Mouse (Mus musculus): ENCODE results near the gene Nme1. TPM values are rescaled to one million over a fixed set of nuclear protein-coding genes. Genes with fewer than 3 reads are reported as not detected.

The Nme1 gene
- total and polyA plus RNA-seq, 2 experiments from 2014 or later, result 60.0 to 361 TPM

- 94% methylated on average over 3 of the region's 3 CpGs for WGBS
- ATAC-seq, result no peak
Observed at GRCm38 (mm10) chr11:93984619-93985018, 16.3 kb upstream of the Nme1 start.

GRCm38 (mm10) chr11:93979502-93980049 is 11.3 kb upstream of the Nme1 start:
- Histone ChIP-seq H3K9ac (no peak overlapping the region), H3K36me3 (ENCODE audit: insufficient read depth) (no peaks in the 10 kb centered on the region), H3K27me3 (ENCODE audit: insufficient read depth, low read length) (no peaks in the 10 kb centered on the region), H3K4me1 (ENCODE audit: insufficient read depth) (no peaks in the 10 kb centered on the region), H3K4me3 (ENCODE audit: low read depth, low read length) (no peak overlapping the region), H3K9me3 (ENCODE audit: low read length) (no peaks in the 10 kb centered on the region), H3K27ac (ENCODE audit: low read depth, low read length) (no peak overlapping the region), H3K4me2 (ENCODE audit: low read depth) (no peak overlapping the region)
- DNase-seq (no peak), ATAC-seq (no peak)
- 61% methylated on average over 6 of the region's 6 CpGs for WGBS
- TF ChIP-seq CTCF (IDR thresholded peaks at IDR 0.05; ENCODE audit: low read depth), result no peak

More at GRCm38 (mm10) chr11:93984619-93985018, 16.3 kb upstream of the Nme1 start:
- Histone ChIP-seq H3K9ac (no peak overlapping the region), H3K27ac (ENCODE audit: low read depth, low read length) (no peak overlapping the region), H3K9me3 (ENCODE audit: low read length) (no peaks in the 10 kb centered on the region), H3K4me2 (ENCODE audit: low read depth) (no peak overlapping the region), H3K4me1 (ENCODE audit: insufficient read depth) (no peaks in the 10 kb centered on the region), H3K4me3 (ENCODE audit: low read depth, low read length) (no peak overlapping the region), H3K36me3 (ENCODE audit: insufficient read depth) (no peaks in the 10 kb centered on the region), H3K27me3 (ENCODE audit: insufficient read depth, low read length) (no peaks in the 10 kb centered on the region)
- DNase-seq, result no peak
- TF ChIP-seq CTCF (IDR thresholded peaks at IDR 0.05; ENCODE audit: low read depth), result no peak

GRCm38 (mm10) chr11:93972951-93973350 is 4.6 kb upstream of the Nme1 start:
- Histone ChIP-seq H3K27me3 (ENCODE audit: insufficient read depth, low read length) (no peaks in the 10 kb centered on the region), H3K4me3 (ENCODE audit: low read depth, low read length) (no peak overlapping the region), H3K4me1 (ENCODE audit: insufficient read depth) (no peaks in the 10 kb centered on the region), H3K36me3 (ENCODE audit: insufficient read depth) (no peaks in the 10 kb centered on the region), H3K9me3 (ENCODE audit: low read length) (no peaks in the 10 kb centered on the region), H3K27ac (ENCODE audit: low read depth, low read length) (no peak overlapping the region), H3K4me2 (ENCODE audit: low read depth) (no peak overlapping the region), H3K9ac (no peak overlapping the region)
- DNase-seq, result no peak
- no peak for ATAC-seq
- no peak for TF ChIP-seq CTCF (IDR thresholded peaks at IDR 0.05; ENCODE audit: low read depth)
- WGBS, result 82% methylated on average over 5 of the region's 5 CpGs

- no peak overlapping the region for H3K4me2 ChIP-seq (ENCODE audit: low read depth)
- H3K9ac ChIP-seq, result no peak overlapping the region
- H3K36me3 ChIP-seq (ENCODE audit: insufficient read depth), result peaks cover 11% of the 10 kb centered on the region
- TF ChIP-seq CTCF (IDR thresholded peaks at IDR 0.05; ENCODE audit: low read depth), result no peak
- H3K4me1 ChIP-seq (ENCODE audit: insufficient read depth), result 0 out of 2 replicates have a peak, but pooled peaks cover 4% of the 10 kb centered on the region
- DNase-seq, result no peak
- ATAC-seq, result no peak
- H3K4me3 ChIP-seq (ENCODE audit: low read depth, low read length), result no peak overlapping the region
- no peaks in the 10 kb centered on the region for H3K9me3 ChIP-seq (ENCODE audit: low read length)
- no peaks in the 10 kb centered on the region for H3K27me3 ChIP-seq (ENCODE audit: insufficient read depth, low read length)
- H3K27ac ChIP-seq (ENCODE audit: low read depth, low read length), result no peak overlapping the region
- 74% methylated on average over 1 of the region's 1 CpGs for WGBS
Observed at GRCm38 (mm10) chr11:93969799-93970198, 1.5 kb upstream of the Nme1 start.

- Histone ChIP-seq H3K4me3 (ENCODE audit: low read depth, low read length) (no peak overlapping the region), H3K27me3 (ENCODE audit: insufficient read depth, low read length) (no peaks in the 10 kb centered on the region), H3K9me3 (ENCODE audit: low read length) (no peaks in the 10 kb centered on the region), H3K36me3 (ENCODE audit: insufficient read depth) (peaks cover 16% of the 10 kb centered on the region), H3K27ac (ENCODE audit: low read depth, low read length) (0 out of 2 replicates have a peak overlapping the region, but pooled peaks have one; percentile 76), H3K9ac (0 out of 2 replicates have a peak overlapping the region, but pooled peaks have one; percentile 25), H3K4me1 (ENCODE audit: insufficient read depth) (0 out of 2 replicates have a peak, but pooled peaks cover 4% of the 10 kb centered on the region), H3K4me2 (ENCODE audit: low read depth) (no peak overlapping the region)
- WGBS, result 95% methylated on average over 6 of the region's 6 CpGs
- no peak for ATAC-seq
- no peak for DNase-seq
- no peak for TF ChIP-seq CTCF (IDR thresholded peaks at IDR 0.05; ENCODE audit: low read depth)
Observed at GRCm38 (mm10) chr11:93969171-93969570, 850 bp upstream of the Nme1 start.

GRCm38 (mm10) chr11:93968848-93969128 is 467 bp upstream of the Nme1 start:
- Histone ChIP-seq H3K9me3 (ENCODE audit: low read length) (no peaks in the 10 kb centered on the region), H3K27ac (ENCODE audit: low read depth, low read length) (peak overlapping the region; percentile 76), H3K9ac (peak overlapping the region; percentile 25; the same call in 1 of the 2 replicates), H3K4me1 (ENCODE audit: insufficient read depth) (0 out of 2 replicates have a peak, but pooled peaks cover 4% of the 10 kb centered on the region), H3K27me3 (ENCODE audit: insufficient read depth, low read length) (no peaks in the 10 kb centered on the region), H3K4me3 (ENCODE audit: low read depth, low read length) (peak overlapping the region; percentile 22; the same call in 1 of the 2 replicates), H3K36me3 (ENCODE audit: insufficient read depth) (peaks cover 20% of the 10 kb centered on the region), H3K4me2 (ENCODE audit: low read depth) (peak overlapping the region; percentile 35)
- WGBS, result 56% methylated on average over 6 of the region's 6 CpGs
- ATAC-seq (no peak), DNase-seq (no peak)
- no peak for TF ChIP-seq CTCF (IDR thresholded peaks at IDR 0.05; ENCODE audit: low read depth)

- no peak for TF ChIP-seq CTCF (IDR thresholded peaks at IDR 0.05; ENCODE audit: low read depth)
- H3K4me1 ChIP-seq (ENCODE audit: insufficient read depth), result 0 out of 2 replicates have a peak, but pooled peaks cover 4% of the 10 kb centered on the region
- no peaks in the 10 kb centered on the region for H3K9me3 ChIP-seq (ENCODE audit: low read length)
- H3K9ac ChIP-seq, result peak overlapping the region; percentile 68
- no peaks in the 10 kb centered on the region for H3K27me3 ChIP-seq (ENCODE audit: insufficient read depth, low read length)
- ATAC-seq (no peak), DNase-seq (peak; percentile 38)
- peak overlapping the region; percentile 67 for H3K4me3 ChIP-seq (ENCODE audit: low read depth, low read length)
- H3K27ac ChIP-seq (ENCODE audit: low read depth, low read length), result peak overlapping the region; percentile 75
- 6% methylated on average over 11 of the region's 11 CpGs for WGBS
- peak overlapping the region; percentile 59 for H3K4me2 ChIP-seq (ENCODE audit: low read depth)
- peaks cover 32% of the 10 kb centered on the region for H3K36me3 ChIP-seq (ENCODE audit: insufficient read depth)
Observed at GRCm38 (mm10) chr11:93967381-93967780, 940 bp downstream of the Nme1 start.
